Mouse (Mus musculus): ENCODE measurements around the gene Smyd1. TPM values are rescaled to one million over a fixed set of nuclear protein-coding genes. Genes with fewer than 3 reads are reported as not detected.
"Not testable (repeated sequence)": the region's sequence is repeated elsewhere in the genome, so short reads cannot be mapped to it uniquely, and the experiment has no call there.

Gene Smyd1
- total and polyA plus RNA-seq, 2 experiments from 2014 or later, result 0.57 to 1.5 TPM

- Histone ChIP-seq H3K36me3 (ENCODE audit: insufficient read depth) (no peaks in the 10 kb centered on the region), H3K4me2 (ENCODE audit: low read depth) (peak within 1 kb of the TSS; percentile 77), H3K9ac (peak within 1 kb of the TSS; percentile 98), H3K27me3 (ENCODE audit: insufficient read depth, low read length) (no peaks in the 10 kb centered on the region), H3K4me3 (ENCODE audit: low read depth, low read length) (peak within 1 kb of the TSS; percentile 93), H3K4me1 (ENCODE audit: insufficient read depth) (peaks cover 6% of the 10 kb centered on the region; the same call in 1 of the 2 replicates), H3K27ac (ENCODE audit: low read depth, low read length) (peak within 1 kb of the TSS; percentile 96), H3K9me3 (ENCODE audit: low read length) (no peaks in the 10 kb centered on the region)
- WGBS, result under 1% methylated on average over 82 of the region's 84 CpGs
- TF ChIP-seq CTCF (IDR thresholded peaks at IDR 0.05; ENCODE audit: low read depth), result peak; percentile 26; the same call in 1 of the 2 replicates
- DNase-seq (peak; percentile 96), ATAC-seq (peak; percentile 90)
Measured at GRCm38 (mm10) chr6:71271389-71272315, 50.4 kb downstream of the Smyd1 start, which contains the start of gene Krcc1. TSS of gene Krcc1 (plus strand) at chr6:71271677.

- Histone ChIP-seq H3K36me3 (ENCODE audit: insufficient read depth) (no peaks in the 10 kb centered on the region), H3K4me1 (ENCODE audit: insufficient read depth) (peaks cover 6% of the 10 kb centered on the region; the same call in 1 of the 2 replicates), H3K4me3 (ENCODE audit: low read depth, low read length) (peak overlapping the region; percentile 93), H3K9ac (peak overlapping the region; percentile 98), H3K27me3 (ENCODE audit: insufficient read depth, low read length) (no peaks in the 10 kb centered on the region), H3K9me3 (ENCODE audit: low read length) (no peaks in the 10 kb centered on the region), H3K27ac (ENCODE audit: low read depth, low read length) (peak overlapping the region; percentile 96), H3K4me2 (ENCODE audit: low read depth) (peak overlapping the region; percentile 77)
- ATAC-seq (peak; percentile 46), DNase-seq (no peak)
- TF ChIP-seq CTCF (IDR thresholded peaks at IDR 0.05; ENCODE audit: low read depth), result no peak
- 1% methylated on average over 8 of the region's 8 CpGs for WGBS
Measured at GRCm38 (mm10) chr6:71271057-71271388, 51.0 kb downstream of the Smyd1 start.

- H3K36me3 ChIP-seq (ENCODE audit: insufficient read depth), result no peaks in the 10 kb centered on the region
- TF ChIP-seq CTCF (IDR thresholded peaks at IDR 0.05; ENCODE audit: low read depth), result no peak
- WGBS, result 25% methylated on average over 14 of the region's 14 CpGs
- H3K4me3 ChIP-seq (ENCODE audit: low read depth, low read length), result peak overlapping the region; percentile 93
- DNase-seq, result peak; percentile 56
- no peaks in the 10 kb centered on the region for H3K27me3 ChIP-seq (ENCODE audit: insufficient read depth, low read length)
- peak; percentile 47 for ATAC-seq
- H3K4me1 ChIP-seq (ENCODE audit: insufficient read depth), result peaks cover 6% of the 10 kb centered on the region; the same call in 1 of the 2 replicates
- peak overlapping the region; percentile 98 for H3K9ac ChIP-seq
- H3K27ac ChIP-seq (ENCODE audit: low read depth, low read length), result peak overlapping the region; percentile 96
- no peaks in the 10 kb centered on the region for H3K9me3 ChIP-seq (ENCODE audit: low read length)
- H3K4me2 ChIP-seq (ENCODE audit: low read depth), result peak overlapping the region; percentile 77
Measured at GRCm38 (mm10) chr6:71270301-71271056, 51.6 kb downstream of the Smyd1 start.

DNA sequence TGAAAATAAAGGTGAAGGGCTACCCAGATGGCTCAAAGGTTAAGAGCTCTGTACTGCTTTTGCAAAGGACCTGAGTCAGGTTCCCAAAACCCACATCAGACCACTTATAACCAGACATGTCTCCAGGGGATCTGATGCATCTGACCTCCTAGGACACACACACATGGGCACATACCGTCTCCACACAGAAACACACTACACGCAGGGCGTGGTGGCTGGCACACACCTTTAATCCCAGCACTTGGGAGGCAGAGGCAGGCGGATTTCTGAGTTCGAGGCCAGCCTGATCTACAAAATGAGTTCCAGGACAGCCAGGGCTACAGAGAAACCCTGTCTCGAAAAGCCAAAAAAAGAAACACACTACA, 52.4 kb downstream of the Smyd1 start:
- H3K9ac ChIP-seq; H3K4me3 ChIP-seq (ENCODE audit: low read depth, low read length); H3K4me1 ChIP-seq (ENCODE audit: insufficient read depth); H3K9me3 ChIP-seq (ENCODE audit: low read length); H3K4me2 ChIP-seq (ENCODE audit: low read depth); DNase-seq; H3K27me3 ChIP-seq (ENCODE audit: insufficient read depth, low read length); ATAC-seq; H3K36me3 ChIP-seq (ENCODE audit: insufficient read depth); H3K27ac ChIP-seq (ENCODE audit: low read depth, low read length): not testable (repeated sequence)
- whole genome bisulfite sequencing, result 98% methylated on average over 6 of the region's 6 CpGs

GRCm38 (mm10) chr6:71268929-71269685, 52.9 kb downstream of the Smyd1 start:
- peak; percentile 40 for TF ChIP-seq CTCF (IDR thresholded peaks at IDR 0.05; ENCODE audit: low read depth)
- H3K4me2 ChIP-seq (ENCODE audit: low read depth), result no peak overlapping the region
- ATAC-seq (no peak), DNase-seq (peak; percentile 16)
- H3K4me1 ChIP-seq (ENCODE audit: insufficient read depth), result peaks cover 6% of the 10 kb centered on the region; the same call in 1 of the 2 replicates
- no peak overlapping the region for H3K9ac ChIP-seq
- H3K4me3 ChIP-seq (ENCODE audit: low read depth, low read length), result no peak overlapping the region
- WGBS, result 66% methylated on average over 7 of the region's 7 CpGs
- H3K9me3 ChIP-seq (ENCODE audit: low read length), result no peaks in the 10 kb centered on the region
- H3K36me3 ChIP-seq (ENCODE audit: insufficient read depth), result no peaks in the 10 kb centered on the region
- no peaks in the 10 kb centered on the region for H3K27me3 ChIP-seq (ENCODE audit: insufficient read depth, low read length)
- H3K27ac ChIP-seq (ENCODE audit: low read depth, low read length), result no peak overlapping the region

DNA sequence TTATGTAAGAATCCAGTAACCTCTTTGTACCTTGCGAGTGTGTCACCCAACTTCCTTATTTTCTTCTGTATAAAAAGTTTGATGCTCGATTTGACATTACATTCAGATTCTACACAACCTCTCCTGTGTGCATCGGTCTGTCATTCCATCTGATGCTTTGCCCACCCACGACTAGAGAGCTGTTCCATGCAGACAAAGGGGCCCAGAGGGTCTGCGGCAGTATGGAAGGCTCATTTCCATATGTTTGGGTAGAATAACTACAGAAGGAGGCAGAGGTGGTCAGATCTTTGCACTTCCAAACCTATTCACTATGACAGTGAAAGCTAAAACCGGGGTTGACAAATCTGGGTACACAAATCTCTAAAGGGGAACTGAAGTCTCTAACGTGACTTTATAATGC, 54.4 kb downstream of the Smyd1 start:
- ATAC-seq; H3K4me2 ChIP-seq (ENCODE audit: low read depth); H3K36me3 ChIP-seq (ENCODE audit: insufficient read depth); H3K4me3 ChIP-seq (ENCODE audit: low read depth, low read length); H3K27ac ChIP-seq (ENCODE audit: low read depth, low read length); H3K9me3 ChIP-seq (ENCODE audit: low read length); H3K9ac ChIP-seq; H3K4me1 ChIP-seq (ENCODE audit: insufficient read depth); DNase-seq; H3K27me3 ChIP-seq (ENCODE audit: insufficient read depth, low read length): not testable (repeated sequence)
- WGBS, result 60% methylated on average over 7 of the region's 7 CpGs

Data from forebrain, postnatal 0 days (tissue).